Mouse (Mus musculus) adrenal gland, postnatal 36 days (tissue): ENCODE measurements around the gene Syce1. TPM values are rescaled to one million over a fixed set of nuclear protein-coding genes. Genes with fewer than 3 reads are reported as not detected.
"Not testable (repeated sequence)": the region's sequence is repeated elsewhere in the genome, so short reads cannot be mapped to it uniquely, and the experiment has no call there.

Experiments
- DNase-seq, 2 experiments: peaks; one replicate each; pipeline ENCODE4 v3.0.0; 2021; ENCODE audit warnings: mixed read lengths in 1 of 2
- total RNA-seq, 2 experiments: library from RNA; stranded (reverse); gene quantifications; 2 replicates each; pipeline ENCODE4 v1.2.3; 2021

Syce1 gene
- total RNA-seq, 2 experiments from 2014 or later: not detected

GRCm38 (mm10) chr7:140765888-140766739, 21.5 kb downstream of the Syce1 start:
- DNase-seq: no peak

DNA sequence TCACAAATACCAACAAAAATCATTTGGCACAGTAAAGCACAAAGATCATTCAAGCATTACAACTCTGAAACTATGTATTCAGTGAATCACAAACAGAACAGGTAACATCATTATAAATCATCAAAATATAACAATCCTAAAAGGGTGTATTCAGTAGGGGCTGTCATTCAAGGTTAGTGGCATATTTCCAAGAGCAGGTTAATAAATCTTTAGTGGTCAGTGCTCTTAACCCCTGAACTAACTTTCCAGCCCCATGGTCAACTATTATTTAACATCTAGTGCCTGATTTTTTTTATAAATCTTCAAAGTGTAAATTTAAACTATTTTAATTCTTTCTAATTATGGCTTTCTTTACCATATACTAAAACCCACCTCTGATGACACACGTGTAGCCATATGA, 22.3 kb downstream of the Syce1 start:
- not testable (repeated sequence) for DNase-seq

GRCm38 (mm10) chr7:140763447-140764020, 24.1 kb downstream of the Syce1 start, which contains the start of gene Cyp2e1:
TSS of gene Cyp2e1 (plus strand) at chr7:140763739.
- peak in 1 of 2 experiments; percentile 26 for DNase-seq

DNA sequence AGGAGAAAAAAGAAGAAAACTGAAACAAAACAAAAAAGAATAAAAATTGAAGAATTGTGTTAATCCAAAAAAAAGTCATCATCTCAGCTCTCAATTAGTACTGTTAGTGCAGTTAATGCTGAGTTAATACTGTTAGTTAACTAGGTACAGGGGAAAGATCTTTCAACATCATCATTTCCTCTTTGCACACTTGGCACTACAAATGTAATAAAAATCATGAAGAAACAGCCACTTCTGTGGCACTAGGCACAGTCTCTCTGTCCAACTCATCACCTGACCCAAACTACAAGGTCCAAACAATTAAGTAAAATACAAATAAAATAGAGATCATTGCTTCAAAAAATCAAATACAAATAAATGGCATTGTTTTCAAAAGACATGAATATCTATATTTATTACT, 27.0 kb downstream of the Syce1 start:
- DNase-seq: no peak

DNA sequence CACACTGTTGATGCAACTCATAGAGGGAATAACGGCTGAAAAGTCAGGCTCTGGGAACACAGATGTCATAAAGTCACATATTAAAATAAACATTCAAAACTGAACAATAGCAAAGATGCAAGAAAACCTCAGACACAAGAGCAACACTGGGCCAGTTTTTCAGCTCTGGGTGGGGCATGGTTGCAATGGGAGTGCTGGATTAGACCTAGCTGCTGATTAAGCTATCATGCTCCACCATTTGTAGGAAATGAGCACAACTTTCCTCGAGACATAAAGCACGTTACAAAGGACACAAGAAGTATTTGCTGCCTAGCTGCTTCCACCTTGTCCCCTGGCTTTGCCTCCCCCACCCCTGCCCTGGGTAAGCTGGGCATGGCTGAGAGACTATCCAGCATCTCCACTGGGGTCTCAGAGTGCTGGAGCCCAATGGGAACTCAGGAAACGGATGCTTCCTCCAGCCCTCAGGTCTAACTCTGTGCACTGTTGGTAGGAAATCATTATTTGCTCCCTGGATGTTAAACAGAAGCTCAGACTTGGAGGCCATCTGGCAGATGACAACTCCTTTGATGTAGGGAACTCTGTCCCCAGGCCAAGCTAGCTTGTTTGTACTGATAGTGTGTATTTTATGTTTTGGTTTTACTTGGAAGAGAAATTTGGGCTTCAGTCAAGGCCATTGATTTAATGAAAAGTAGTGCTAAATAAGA, 31.3 kb downstream of the Syce1 start:
- DNase-seq: peak in 1 of 2 experiments; percentile 6

DNA sequence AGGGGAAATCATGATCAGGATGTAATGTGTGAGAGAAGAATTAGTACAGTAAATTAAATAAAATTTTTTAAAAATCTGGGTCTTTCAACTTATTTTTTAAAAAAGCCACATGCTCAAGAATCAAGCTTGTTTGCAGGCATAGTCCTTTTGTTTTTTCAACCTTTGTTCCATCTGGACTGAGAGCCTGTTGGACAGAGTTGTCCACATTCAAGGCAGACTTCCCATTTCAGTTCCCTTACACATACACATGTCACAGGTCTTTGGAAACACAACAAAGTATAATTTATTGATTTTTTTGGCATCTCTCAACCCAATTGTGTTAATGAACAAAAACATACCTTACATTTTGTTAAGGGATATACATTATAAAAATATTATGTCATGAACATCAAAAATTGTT, 33.1 kb downstream of the Syce1 start:
- no peak for DNase-seq

DNA sequence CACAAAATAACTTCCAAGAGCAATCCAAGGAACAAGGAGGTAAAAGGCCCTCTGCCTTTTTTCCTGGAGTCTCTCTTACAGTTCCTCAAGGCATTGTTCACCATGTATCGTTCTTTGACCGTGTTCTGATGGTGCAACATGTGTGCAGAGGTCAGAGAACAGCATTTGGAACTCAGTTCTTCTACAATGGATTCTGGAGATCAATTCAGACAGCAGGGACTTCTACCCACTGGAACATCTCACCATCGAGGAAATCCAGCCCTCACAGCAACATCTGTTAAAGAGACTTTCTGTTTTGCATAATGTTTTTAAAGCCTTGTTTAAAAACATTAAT, 38.9 kb downstream of the Syce1 start:
- DNase-seq: no peak

GRCm38 (mm10) chr7:140748116-140748826, 39.4 kb downstream of the Syce1 start:
- no peak for DNase-seq

GRCm38 (mm10) chr7:140747402-140747801, 40.2 kb downstream of the Syce1 start:
- DNase-seq: no peak

DNA sequence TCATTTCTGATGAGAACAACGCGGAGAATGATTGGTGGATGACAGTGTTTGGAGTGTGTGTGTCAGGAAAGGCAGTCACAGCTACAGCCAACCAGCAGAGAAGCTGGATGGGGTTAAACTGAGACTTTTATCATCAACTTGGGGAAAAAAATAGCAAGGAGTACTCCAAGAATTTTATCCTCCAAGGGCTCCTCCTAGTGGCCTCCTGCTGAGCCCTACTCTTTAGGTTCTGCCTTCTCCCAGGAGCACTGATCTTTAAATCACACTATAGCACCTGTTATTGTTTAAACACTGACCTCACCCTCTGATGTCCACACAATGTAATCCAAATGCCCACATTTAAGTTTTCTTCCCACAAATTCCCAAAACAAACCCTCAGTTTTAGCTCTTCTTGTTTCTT, 54.5 kb downstream of the Syce1 start:
- DNase-seq: no peak

Other genes with a start within 250 kb of the Syce1 start
- gene Olfr538, start 220.0 kb downstream of the Syce1 start, total RNA-seq: not detected
- not detected for gene Olfr46, start 186.6 kb downstream of the Syce1 start, total RNA-seq
- not detected for gene Olfr61, start 158.9 kb downstream of the Syce1 start, total RNA-seq
- not detected for gene Olfr53, start 141.4 kb downstream of the Syce1 start, total RNA-seq
- not detected for gene Olfr539, start 127.9 kb downstream of the Syce1 start, total RNA-seq
- gene Olfr45, start 105.9 kb downstream of the Syce1 start, total RNA-seq: not detected
- gene Olfr541, start 90.6 kb downstream of the Syce1 start, total RNA-seq: not detected
- 100 to 1,000 TPM; 251 to 279 TPM for gene Cyp2e1, start 24.1 kb downstream of the Syce1 start, total RNA-seq
- gene Zfp941, start 34.3 kb upstream of the Syce1 start, total RNA-seq: 1 to 10 TPM; 2.7 to 3.4 TPM
- under 1 TPM in 1 of 2 experiments, not detected in 1; 0.70 TPM for gene Urah, start 47.2 kb upstream of the Syce1 start, total RNA-seq
- not detected for gene Scgb1c1, start 57.7 kb upstream of the Syce1 start, total RNA-seq
- under 1 TPM in 1 of 2 experiments, not detected in 1; 0.26 TPM for gene Odf3, start 60.0 kb upstream of the Syce1 start, total RNA-seq
- 1 to 10 TPM in 1 of 2 experiments, not detected in 1; 1.3 TPM for gene Gm45785, start 68.5 kb upstream of the Syce1 start, total RNA-seq
- gene Ric8a, start 69.1 kb upstream of the Syce1 start, total RNA-seq: 10 to 100 TPM; 52.7 to 60.4 TPM
- 10 to 100 TPM; 30.5 to 41.4 TPM for gene Bet1l, start 69.7 kb upstream of the Syce1 start, total RNA-seq
- gene Psmd13, start 94.1 kb upstream of the Syce1 start, total RNA-seq: 100 to 1,000 TPM; 118 to 127 TPM
- 10 to 100 TPM; 31.3 to 33.8 TPM for gene Sirt3, start 94.5 kb upstream of the Syce1 start, total RNA-seq
- gene Cox8b, start 112.6 kb upstream of the Syce1 start, total RNA-seq: 1,000 to 10,000 TPM in 1 of 2 experiments, 100 to 1,000 TPM in 1; 964 to 1,065 TPM
- 1 to 10 TPM in 1 of 2 experiments, under 1 TPM in 1; 0.99 to 1.1 TPM for gene Nlrp6, start 133.1 kb upstream of the Syce1 start, total RNA-seq
- gene Pgghg, start 153.5 kb upstream of the Syce1 start, total RNA-seq: 10 to 100 TPM; 35.8 to 38.1 TPM
- 1 to 10 TPM in 1 of 2 experiments, under 1 TPM in 1; 0.63 to 1.7 TPM for gene Ifitm5, start 162.4 kb upstream of the Syce1 start, total RNA-seq
- not detected for gene Gm45717, start 168.1 kb upstream of the Syce1 start, total RNA-seq
- 100 to 1,000 TPM; 430 to 633 TPM for gene Ifitm2, start 168.1 kb upstream of the Syce1 start, total RNA-seq
- 1 to 10 TPM; 5.5 to 7.3 TPM for gene Ifitm1, start 179.4 kb upstream of the Syce1 start, total RNA-seq
- gene Ifitm3, start 222.9 kb upstream of the Syce1 start, total RNA-seq: 100 to 1,000 TPM; 135 to 191 TPM
- under 1 TPM in 1 of 2 experiments, not detected in 1; 0.99 TPM for gene Ifitm6, start 230.1 kb upstream of the Syce1 start, total RNA-seq
- gene Gm17387, start 241.3 kb upstream of the Syce1 start, total RNA-seq: not detected